Mouse (Mus musculus): ENCODE measurements around the gene Srrt.

GRCm38 (mm10) chr5:137332857-137333511, 25.5 kb upstream of the Srrt start:
- TF ChIP-seq CTCF (IDR thresholded peaks at IDR 0.05; ENCODE audit: low read depth, low read length) (no peak), POLR2A (IDR thresholded peaks at IDR 0.05; ENCODE audit: insufficient read depth, low read length) (no peak)

Measured in ES-Bruce4 (cell line).